Mouse (Mus musculus): Measurements from ENCODE around the gene Cwc27.

The Cwc27 gene

GRCm38 (mm10) chr13:104787260-104787659, 29.7 kb downstream of the Cwc27 start:
- in situ Hi-C loops (cut with MboI, MseI), result loop anchor here (25.0 kb wide), 2 partner anchors 175 to 500 kb away; partner anchors contain the start of gene Adamts6

GRCm38 (mm10) chr13:104779104-104779670, 37.8 kb downstream of the Cwc27 start:
- in situ Hi-C loops (cut with MboI, MseI), result loop anchor here (25.0 kb wide), 2 partner anchors 167 to 492 kb away; partner anchors contain the start of gene Adamts6

DNA sequence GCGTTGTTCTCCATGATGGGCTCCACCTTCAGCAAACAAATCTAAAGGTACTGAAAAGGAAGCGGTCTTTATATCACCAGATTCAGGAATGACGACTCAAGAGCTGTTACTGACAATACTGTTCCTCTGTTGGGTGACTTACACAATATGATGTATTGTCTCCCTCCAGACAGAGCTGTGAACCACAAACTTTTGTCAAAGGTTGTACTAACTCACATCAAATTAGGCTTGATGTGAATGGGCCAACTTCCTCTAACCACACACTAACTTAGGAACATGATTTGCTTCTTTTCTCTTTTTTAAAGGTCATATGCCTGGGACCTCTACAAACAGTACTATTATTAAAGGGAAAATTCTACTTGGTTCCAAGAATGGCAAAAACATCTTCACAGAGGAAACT, 53.7 kb downstream of the Cwc27 start:
- in situ Hi-C loops (cut with MboI, MseI), result no loop called here

DNA sequence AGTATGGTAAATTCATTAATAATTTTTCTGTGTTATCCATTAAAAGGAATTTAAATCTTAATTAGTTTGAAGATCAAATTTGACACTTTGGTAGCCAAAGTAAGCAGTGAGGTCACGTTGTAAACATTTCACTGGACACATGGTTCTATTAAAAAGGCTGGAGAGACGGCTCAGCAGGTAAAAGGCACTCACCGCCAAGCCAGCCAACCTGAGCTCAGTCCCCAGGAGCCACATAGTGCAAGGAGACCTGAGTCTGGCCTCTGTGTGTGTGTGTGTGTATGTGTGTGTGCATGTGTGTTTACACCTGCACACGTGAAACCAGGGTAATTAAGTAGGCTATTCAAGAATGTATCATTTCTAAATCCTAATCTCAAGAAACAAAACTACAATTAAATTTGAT, 54.5 kb downstream of the Cwc27 start:
- in situ Hi-C loops (cut with MboI, MseI), result no loop called here

- in situ Hi-C loops (cut with MboI, MseI), result no loop called here
These were observed 57.6 kb downstream of the Cwc27 start for GRCm38 (mm10) chr13:104759381-104759780.

DNA sequence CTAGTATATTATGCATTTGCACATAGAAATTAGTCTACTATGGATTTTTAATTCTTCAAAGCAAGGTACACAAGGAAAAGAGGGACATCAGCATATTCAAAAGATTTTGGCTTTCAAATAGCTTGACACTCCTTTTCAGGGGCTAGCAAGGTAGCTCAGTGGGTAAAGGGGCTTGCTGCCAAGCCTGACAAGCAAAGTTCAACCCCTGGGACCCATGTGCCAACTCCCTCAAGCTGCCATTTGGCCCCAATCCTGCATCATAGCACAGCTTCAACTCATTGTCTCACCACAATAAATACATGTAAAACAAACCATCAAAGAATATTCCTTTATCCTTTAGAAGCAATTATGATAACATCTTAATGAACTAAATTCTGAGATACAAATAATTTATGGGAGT, 69.9 kb downstream of the Cwc27 start:
- in situ Hi-C loops (cut with MboI, MseI), result no loop called here

DNA sequence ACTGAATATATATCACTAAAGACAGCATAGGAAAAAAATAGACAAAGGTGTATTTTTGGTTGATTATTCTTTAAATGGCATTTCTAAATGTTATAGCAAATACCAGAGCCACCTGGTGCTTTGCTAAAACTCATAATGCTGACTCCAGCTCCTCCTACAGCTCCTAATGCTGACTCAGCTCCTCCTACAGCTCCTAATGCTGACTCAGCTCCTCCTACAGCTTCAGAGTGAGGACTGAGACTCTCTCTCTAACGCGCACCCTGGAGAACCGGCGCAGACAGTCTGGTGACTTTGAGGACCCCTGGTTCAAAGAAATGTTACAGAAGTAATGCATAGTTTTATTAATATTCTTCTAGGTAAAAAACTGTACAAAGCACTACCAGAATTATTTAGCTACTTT, 74.1 kb downstream of the Cwc27 start:
- in situ Hi-C loops (cut with MboI, MseI), result no loop called here

DNA sequence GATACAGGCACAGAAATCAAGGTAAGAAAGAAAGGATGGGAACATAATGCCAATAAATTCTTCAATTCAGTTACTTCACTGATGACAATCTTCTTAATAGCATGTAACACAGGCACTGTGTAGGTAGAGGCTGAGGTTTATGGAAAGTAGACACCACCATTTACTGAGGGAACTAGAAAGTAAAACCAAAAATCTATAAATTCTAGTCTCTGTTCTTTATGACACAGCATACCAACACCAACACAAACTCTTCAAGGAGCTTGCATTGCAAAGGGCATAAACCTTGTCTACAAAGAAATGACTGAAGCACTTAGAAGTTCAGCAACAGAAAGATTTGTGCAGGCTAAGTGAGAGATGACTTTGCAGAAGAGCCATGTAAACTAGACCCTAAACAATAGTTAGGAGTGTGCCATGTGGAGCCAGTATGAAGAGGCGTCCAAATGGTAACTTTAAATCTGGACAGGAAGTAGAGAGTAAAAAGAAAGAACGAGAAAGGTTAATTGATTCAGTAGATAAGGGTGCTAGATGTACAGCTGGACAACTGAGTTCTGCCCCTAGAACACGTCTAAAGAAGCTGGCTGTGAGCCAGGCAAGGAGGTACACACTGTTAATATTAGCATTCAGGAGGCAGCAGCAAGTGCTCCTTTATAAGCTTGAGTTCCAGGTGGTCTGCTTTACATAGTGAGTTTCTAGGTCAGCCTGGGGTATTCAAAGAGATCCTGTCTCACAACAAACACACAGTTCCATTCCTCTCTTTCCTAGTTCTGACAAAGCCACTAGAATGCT, 87.5 kb downstream of the Cwc27 start:
- in situ Hi-C loops (cut with MboI, MseI), result no loop called here

DNA sequence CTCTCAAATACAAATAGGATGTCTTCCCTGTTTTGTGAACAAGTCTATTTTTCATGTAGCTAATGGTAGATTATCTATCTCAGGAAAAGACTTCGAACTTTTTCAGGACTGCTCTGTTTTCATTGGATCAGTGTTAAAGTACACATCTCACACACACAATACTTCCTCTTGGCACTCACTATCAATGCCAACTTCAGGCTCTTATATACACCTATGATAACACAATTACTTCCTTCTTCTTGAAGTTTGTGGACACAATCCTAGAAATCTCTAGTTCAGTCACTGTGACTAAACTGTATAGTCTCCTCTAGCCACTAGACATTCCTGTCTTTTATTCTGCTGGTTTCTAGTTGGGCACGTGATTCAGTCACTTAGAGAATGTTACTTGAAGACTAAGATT, 89.3 kb downstream of the Cwc27 start:
- in situ Hi-C loops (cut with MboI, MseI), result no loop called here

DNA sequence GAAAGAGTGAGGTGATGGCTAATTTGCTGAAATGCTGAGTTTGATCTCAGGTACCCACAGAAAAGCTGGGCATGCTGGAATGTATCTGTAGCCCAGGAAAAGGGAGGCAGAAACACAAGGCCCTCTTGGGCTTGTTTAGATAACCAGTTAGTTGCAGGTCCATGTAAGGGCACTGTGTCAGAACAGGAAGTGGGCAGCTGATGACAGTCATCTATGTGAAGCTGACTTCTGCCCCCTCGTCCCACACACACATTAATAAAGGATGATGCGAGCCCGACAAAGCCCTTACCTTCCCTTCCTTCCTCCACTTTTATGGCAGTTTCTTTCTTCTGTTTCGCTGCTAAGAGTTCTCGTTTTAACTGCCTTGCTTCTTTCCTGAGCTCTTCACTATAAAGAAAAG, 96.8 kb downstream of the Cwc27 start:
- in situ Hi-C loops (cut with MboI, MseI), result no loop called here

DNA sequence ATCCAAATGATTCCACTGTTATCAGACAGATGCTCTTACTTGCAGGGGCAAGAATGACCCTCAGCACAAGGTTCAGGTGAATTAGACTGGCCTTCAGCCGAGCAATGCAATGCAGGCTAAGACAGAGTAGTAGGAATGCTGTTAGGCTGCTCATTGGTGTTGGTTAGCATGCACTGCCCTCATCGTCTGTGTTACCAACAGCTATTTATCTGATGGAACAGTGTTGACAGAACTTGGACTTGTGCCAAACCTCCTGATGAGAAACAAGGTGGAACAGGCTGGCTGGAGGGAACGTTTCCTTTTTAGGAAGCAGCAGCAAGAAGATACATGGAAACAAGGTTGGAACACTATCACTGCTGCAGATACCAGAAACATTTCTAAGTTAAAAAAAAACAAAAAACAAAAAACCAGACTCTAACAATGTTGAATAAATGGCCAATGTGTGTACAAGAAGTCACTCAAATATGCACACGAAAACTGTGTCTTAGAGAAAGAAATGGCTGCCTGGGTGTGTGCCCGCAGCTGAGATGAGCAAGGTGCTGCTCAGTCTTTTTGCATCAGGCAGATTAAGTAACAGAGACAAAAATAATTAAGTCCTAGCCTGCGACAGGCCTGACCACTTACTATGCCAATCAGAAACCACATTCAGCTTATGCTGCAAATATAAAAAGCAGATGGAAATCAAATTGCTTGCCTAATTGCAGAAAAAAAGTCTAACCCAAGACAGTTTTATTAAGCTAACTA, 122.2 kb downstream of the Cwc27 start:
- in situ Hi-C loops (cut with MboI, MseI), result no loop called here

DNA sequence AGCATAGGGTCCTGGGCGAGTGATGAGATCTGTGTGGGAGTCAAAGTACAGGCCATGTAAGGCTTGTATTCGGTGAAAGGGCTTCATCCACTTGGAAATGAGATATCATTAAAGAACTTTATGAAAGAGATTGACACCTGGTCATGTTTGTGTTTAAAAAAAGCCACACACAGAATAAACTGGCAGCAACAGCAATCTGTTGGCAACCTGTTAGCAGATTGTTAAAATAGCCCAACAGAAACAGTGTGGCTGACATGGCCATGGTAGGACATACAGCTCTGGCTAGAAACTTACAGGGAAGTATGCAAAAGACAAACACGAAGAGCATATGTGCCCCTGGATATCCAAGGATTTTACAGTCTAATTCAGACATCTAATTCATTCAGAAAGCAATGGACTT, 124.2 kb downstream of the Cwc27 start:
- in situ Hi-C loops (cut with MboI, MseI), result no loop called here

DNA sequence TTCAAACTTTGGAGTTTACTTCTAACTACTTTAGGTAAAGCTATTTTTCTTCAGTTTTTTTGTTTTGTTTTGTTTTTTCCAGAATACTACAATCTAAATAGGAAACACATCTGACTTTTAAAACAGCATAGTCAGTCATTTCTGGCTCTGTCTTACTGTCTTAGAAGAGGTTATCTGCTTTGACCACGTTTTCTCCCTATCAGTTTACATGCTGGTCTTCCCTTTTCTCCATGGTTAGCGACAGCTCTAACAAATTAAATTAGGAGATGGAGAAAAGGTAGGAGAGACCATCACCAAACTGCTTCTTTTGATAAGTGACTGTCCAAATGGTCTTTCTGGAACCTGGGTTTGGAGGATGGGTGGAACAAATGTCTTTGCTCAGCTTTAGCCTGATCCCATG, 131.4 kb downstream of the Cwc27 start:
- in situ Hi-C loops (cut with MboI, MseI), result no loop called here

DNA sequence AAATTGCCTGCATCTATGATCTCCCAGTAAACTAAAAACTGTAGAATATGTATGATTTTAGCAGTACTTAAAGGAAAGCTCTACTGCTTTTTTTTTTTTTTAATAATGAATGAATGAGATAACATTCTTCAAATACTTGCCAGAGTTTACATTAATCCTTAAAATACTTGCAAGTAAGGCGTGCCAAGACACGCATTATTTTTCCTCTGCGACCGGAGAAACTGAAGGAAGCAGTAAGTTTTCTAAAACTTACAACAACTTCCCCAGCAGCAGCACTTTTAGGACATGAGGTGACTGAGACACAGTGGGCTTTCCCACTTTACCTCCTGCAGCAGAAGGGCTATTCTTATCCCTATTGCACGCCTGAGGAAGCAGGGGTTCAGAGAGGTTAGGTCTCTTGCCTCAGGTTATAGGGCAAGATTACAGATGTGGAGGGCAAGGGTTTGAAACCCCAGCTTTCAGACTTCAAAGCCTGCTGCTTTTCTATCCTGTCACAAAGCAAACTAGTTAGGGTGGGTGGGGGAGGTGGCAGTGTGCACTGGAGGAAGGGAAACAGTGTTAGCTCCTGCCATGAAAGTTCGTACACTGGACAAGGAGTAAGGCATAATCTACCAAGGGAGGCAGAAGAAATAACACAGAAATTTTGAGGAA, 132.5 kb downstream of the Cwc27 start:
- in situ Hi-C loops (cut with MboI, MseI), result no loop called here

GRCm38 (mm10) chr13:104681212-104681611, 135.7 kb downstream of the Cwc27 start:
- in situ Hi-C loops (cut with MboI, MseI), result no loop called here

DNA sequence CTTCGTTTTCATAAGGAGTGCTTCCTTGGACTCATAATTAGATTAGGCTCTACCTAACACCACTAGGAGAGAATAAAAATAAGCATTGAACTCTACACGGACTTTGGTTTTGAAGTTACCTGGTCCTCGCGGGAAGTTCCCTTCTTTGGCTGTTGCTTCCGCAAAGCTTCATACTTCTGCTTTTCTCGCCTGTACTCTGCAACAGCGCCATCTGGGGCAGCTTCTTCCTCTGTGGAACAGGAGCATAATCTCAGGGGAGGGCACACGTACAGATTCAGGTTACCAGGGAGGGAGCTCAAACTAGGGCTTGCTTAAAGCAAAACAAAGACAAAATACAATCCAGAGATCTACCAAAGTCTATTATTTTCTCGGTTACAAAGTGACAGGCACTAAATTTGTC, 155.8 kb downstream of the Cwc27 start:
- in situ Hi-C loops (cut with MboI, MseI), result no loop called here

GRCm38 (mm10) chr13:104660042-104660680, 156.8 kb downstream of the Cwc27 start:
- in situ Hi-C loops (cut with MboI, MseI), result no loop called here

GRCm38 (mm10) chr13:104656666-104657272, 160.2 kb downstream of the Cwc27 start:
- in situ Hi-C loops (cut with MboI, MseI), result loop anchor here (5.0 kb wide), 1 partner anchor 46 kb away; no protein-coding TSS in a partner anchor

DNA sequence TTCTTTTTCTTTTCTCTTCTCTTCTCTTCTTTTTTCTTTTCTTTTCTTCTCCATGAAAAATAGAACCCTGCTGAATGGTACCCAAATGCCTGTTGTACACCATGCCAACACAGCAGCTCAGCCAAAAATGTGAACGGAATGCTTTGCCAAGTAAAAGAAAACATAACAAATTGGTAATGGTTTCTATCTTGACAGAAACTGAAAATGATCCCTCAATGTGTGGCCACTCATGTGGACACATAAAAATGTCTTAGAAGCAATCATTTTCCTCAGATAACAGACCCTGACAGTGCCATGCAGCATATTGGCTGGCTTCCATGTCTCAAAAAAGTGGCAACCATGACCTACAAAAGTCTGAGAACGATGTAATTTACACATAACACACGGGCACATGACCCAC, 161.8 kb downstream of the Cwc27 start:
- in situ Hi-C loops (cut with MboI, MseI), result loop anchor here (5.0 kb wide), 1 partner anchor 47 kb away; no protein-coding TSS in a partner anchor

- in situ Hi-C loops (cut with MboI, MseI), result no loop called here
These were observed 165.2 kb downstream of the Cwc27 start for GRCm38 (mm10) chr13:104651763-104652162.

DNA sequence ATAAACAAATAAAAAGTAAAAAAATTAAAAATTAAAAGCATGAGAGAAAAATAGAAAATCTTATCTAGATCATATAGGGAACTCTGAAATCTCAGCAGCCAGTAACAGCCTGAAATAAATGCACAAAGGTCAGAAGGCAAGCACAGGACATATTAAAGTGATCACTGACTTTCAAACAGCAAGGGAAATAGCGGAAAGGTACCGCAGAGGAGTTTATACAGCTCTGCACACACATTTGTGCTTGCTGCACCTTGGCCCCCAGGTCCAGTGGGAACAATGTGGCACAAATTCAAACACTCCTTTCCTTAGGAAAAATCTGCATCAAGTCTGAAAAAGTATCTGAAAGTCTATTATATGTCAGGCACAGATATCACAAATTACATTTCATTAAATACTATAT, 166.3 kb downstream of the Cwc27 start:
- in situ Hi-C loops (cut with MboI, MseI), result no loop called here

All from T-helper 2 cell (primary cell).